Mouse (Mus musculus): ENCODE measurements around the gene Syne3. TPM values are rescaled to one million over a fixed set of nuclear protein-coding genes. Genes with fewer than 3 reads are reported as not detected.

The Syne3 gene
- total RNA-seq, 1 experiment from 2014 or later = 25.3 TPM

- ATAC-seq (replicated peaks; ENCODE audit: low read depth, poor library complexity, severe bottlenecking) = 0 out of 2 replicates have a peak, but pooled peaks have one; percentile 27
These were observed 73.4 kb downstream of the Syne3 start for GRCm38 (mm10) chr12:104936223-104936622.

- no peak for ATAC-seq (replicated peaks; ENCODE audit: low read depth, poor library complexity, severe bottlenecking)
These were observed 74.5 kb downstream of the Syne3 start for GRCm38 (mm10) chr12:104935144-104935543.

GRCm38 (mm10) chr12:104933800-104934199 is 75.8 kb downstream of the Syne3 start:
- no peak for ATAC-seq (replicated peaks; ENCODE audit: low read depth, poor library complexity, severe bottlenecking)

GRCm38 (mm10) chr12:104933217-104933616 is 76.4 kb downstream of the Syne3 start:
- ATAC-seq (replicated peaks; ENCODE audit: low read depth, poor library complexity, severe bottlenecking) = peak; percentile 71

- ATAC-seq (replicated peaks; ENCODE audit: low read depth, poor library complexity, severe bottlenecking) = no peak
These were observed 83.8 kb downstream of the Syne3 start for GRCm38 (mm10) chr12:104925765-104926164.

GRCm38 (mm10) chr12:104925035-104925434 is 84.6 kb downstream of the Syne3 start:
- no peak for ATAC-seq (replicated peaks; ENCODE audit: low read depth, poor library complexity, severe bottlenecking)

GRCm38 (mm10) chr12:104924546-104924945 is 85.1 kb downstream of the Syne3 start:
- ATAC-seq (replicated peaks; ENCODE audit: low read depth, poor library complexity, severe bottlenecking) = no peak

- peak; percentile 54 for ATAC-seq (replicated peaks; ENCODE audit: low read depth, poor library complexity, severe bottlenecking)
These were observed 85.6 kb downstream of the Syne3 start for GRCm38 (mm10) chr12:104923948-104924388.

- no peak for ATAC-seq (replicated peaks; ENCODE audit: low read depth, poor library complexity, severe bottlenecking)
These were observed 87.0 kb downstream of the Syne3 start for GRCm38 (mm10) chr12:104922647-104923046.

- ATAC-seq (replicated peaks; ENCODE audit: low read depth, poor library complexity, severe bottlenecking) = no peak
These were observed 88.5 kb downstream of the Syne3 start for GRCm38 (mm10) chr12:104921071-104921470.

GRCm38 (mm10) chr12:104919247-104919646 is 90.4 kb downstream of the Syne3 start:
- ATAC-seq (replicated peaks; ENCODE audit: low read depth, poor library complexity, severe bottlenecking) = no peak

GRCm38 (mm10) chr12:104917927-104918326 is 91.7 kb downstream of the Syne3 start:
- no peak for ATAC-seq (replicated peaks; ENCODE audit: low read depth, poor library complexity, severe bottlenecking)

GRCm38 (mm10) chr12:104917297-104917696 is 92.3 kb downstream of the Syne3 start:
- ATAC-seq (replicated peaks; ENCODE audit: low read depth, poor library complexity, severe bottlenecking) = no peak

- no peak for ATAC-seq (replicated peaks; ENCODE audit: low read depth, poor library complexity, severe bottlenecking)
These were observed 92.8 kb downstream of the Syne3 start for GRCm38 (mm10) chr12:104916776-104917175.

GRCm38 (mm10) chr12:104915681-104916080 is 93.9 kb downstream of the Syne3 start:
- no peak for ATAC-seq (replicated peaks; ENCODE audit: low read depth, poor library complexity, severe bottlenecking)

GRCm38 (mm10) chr12:104912990-104913389 is 96.6 kb downstream of the Syne3 start:
- ATAC-seq (replicated peaks; ENCODE audit: low read depth, poor library complexity, severe bottlenecking) = no peak

GRCm38 (mm10) chr12:104912281-104912933 is 97.2 kb downstream of the Syne3 start:
- ATAC-seq (replicated peaks; ENCODE audit: low read depth, poor library complexity, severe bottlenecking) = no peak

GRCm38 (mm10) chr12:104909750-104910149 is 99.9 kb downstream of the Syne3 start:
- no peak for ATAC-seq (replicated peaks; ENCODE audit: low read depth, poor library complexity, severe bottlenecking)

- no peak for ATAC-seq (replicated peaks; ENCODE audit: low read depth, poor library complexity, severe bottlenecking)
These were observed 100.6 kb downstream of the Syne3 start for GRCm38 (mm10) chr12:104908986-104909385.

- ATAC-seq (replicated peaks; ENCODE audit: low read depth, poor library complexity, severe bottlenecking) = peak; percentile 67
These were observed 101.4 kb downstream of the Syne3 start for GRCm38 (mm10) chr12:104908024-104908781.

- no peak for ATAC-seq (replicated peaks; ENCODE audit: low read depth, poor library complexity, severe bottlenecking)
These were observed 102.5 kb downstream of the Syne3 start for GRCm38 (mm10) chr12:104907133-104907532.

Measured in common myeloid progenitor, adult 5-6 weeks (primary cell).